Mouse (Mus musculus): ENCODE measurements around the gene Prex1.

GRCm38 (mm10) chr2:166606053-166606452 lies 107.6 kb downstream of the Prex1 start:
- TF ChIP-seq CTCF (IDR thresholded peaks at IDR 0.05; ENCODE audit: extremely low read depth, insufficient read length, insufficient replicate concordance, low read depth, low read length) (no peak), POLR2A (IDR thresholded peaks at IDR 0.05; ENCODE audit: low read depth, low read length) (no peak)

Data from small intestine, adult 2 months (tissue).